Mouse (Mus musculus) heart, adult 2 months (tissue): ENCODE data around the gene Slc47a2.

Experiments
- CTCF ChIP-seq: fragments of 200-600 bp; IDR thresholded peaks from 2 replicates; pipeline ENCODE4 v1.8.1; 2022; ENCODE audit warnings: antibody characterized with exemption, mild to moderate bottlenecking, moderate library complexity
- POLR2A ChIP-seq: fragments of 200-500 bp; IDR thresholded peaks from 2 replicates; pipeline ENCODE4 v1.6.1; 2011; ENCODE audit warnings: mild to moderate bottlenecking, low read depth, low read length, control low read depth; ENCODE audit not compliant: insufficient read depth

DNA sequence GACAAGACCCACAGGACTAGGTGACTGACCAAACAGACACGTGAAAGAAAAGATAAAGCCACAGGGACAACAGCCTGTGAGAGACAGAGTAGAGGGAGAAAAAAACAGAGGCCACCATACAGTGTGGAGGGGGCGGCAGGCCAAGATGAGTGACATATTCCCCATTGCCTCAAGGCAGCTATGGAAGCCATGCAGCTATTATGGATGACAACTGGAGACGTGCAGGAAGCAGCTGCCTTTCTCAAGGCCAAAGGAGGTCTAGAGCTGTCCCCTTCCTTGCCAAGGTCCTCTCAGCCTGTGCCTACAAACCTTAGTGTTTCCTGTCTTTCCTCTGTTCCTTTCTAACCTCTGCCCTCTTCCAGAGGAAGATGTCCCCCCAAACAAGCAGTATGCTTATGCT, 23.3 kb upstream of the Slc47a2 start:
- TF ChIP-seq CTCF (no peak), POLR2A (no peak)
